Mouse (Mus musculus): Measurements from ENCODE around the gene Clec1a. TPM values are rescaled to one million over a fixed set of nuclear protein-coding genes. Genes with fewer than 3 reads are reported as not detected.
"Not testable (repeated sequence)": the region's sequence is repeated elsewhere in the genome, so short reads cannot be mapped to it uniquely, and the experiment has no call there.

The Clec1a gene
- total RNA-seq (2021): 10 to 100 TPM; 16.3 to 16.7 TPM

- peak; percentile 43 to 47 for DNase-seq
- intact Hi-C loops (cut with DNase I): no loop called here
These were observed at the start of gene Clec1a for GRCm38 (mm10) chr6:129451411-129452039. TSS of gene Clec1a (minus strand) at chr6:129452000.

DNA sequence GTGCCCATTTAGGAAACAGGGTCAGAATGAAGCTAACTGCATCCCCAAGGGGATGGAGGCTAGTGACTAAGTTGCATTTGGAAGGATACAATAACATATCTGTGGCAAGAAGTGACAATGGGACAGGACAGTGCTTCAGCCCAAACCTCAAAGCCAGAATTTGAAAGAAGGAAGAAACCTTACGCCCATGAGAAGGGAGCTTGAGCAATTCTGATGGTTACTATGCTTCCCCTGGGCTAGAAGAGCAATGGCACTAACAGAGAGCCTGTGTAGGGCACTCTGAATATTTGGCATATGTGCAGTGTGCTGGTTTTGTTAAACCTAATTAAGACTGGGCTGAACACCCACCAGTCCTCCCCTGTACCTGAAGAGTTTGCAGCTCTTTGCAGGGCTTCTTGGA lies 47.7 kb upstream of the Clec1a start:
- intact Hi-C loops (cut with DNase I); DNase-seq: not testable (repeated sequence)

DNA sequence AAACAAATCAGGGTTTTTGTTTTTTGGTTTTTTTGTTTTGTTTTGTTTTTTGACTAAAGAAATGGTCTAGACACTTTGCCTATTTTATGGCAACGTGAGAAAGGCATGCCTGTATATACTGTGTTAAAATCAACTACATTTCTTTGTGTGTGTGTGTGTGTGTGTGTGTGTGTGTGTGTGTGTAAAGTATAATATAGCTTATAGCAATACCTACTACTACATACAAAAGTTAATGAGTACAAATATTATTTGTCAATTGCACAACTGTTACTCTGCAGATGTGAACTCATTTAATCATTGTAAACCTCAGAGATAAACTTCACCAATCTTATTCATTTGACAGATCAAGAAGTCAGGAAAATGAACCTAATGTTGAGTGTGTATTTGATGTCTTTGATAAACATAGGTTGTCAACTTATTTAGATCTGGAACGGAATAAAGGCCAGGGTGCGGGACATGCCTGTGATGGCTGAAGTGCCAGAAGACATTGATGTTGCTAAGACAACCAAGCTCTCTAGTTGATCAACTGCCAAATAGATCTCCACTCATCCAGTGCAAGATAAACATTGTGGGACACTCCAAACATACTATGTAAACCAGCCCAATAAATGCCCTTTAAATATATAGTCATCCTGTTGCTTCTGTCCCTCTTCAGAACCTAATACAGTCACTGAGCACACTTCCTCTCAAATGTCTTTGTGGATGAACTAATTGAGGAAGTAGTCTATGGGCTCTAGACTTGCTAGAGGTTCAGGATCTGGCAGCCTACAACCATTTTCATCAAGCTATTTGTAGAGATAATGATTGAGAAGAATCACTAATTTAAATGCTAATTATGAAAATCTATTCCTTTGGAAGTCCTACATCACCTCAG lies 45.8 kb upstream of the Clec1a start:
- DNase-seq: no peak
- intact Hi-C loops (cut with DNase I): no loop called here

- intact Hi-C loops (cut with DNase I): no loop called here
- no peak for DNase-seq
These were observed 43.1 kb upstream of the Clec1a start for GRCm38 (mm10) chr6:129494924-129495323.

- intact Hi-C loops (cut with DNase I): no loop called here
- no peak for DNase-seq
These were observed 28.5 kb upstream of the Clec1a start for GRCm38 (mm10) chr6:129480089-129480958.

GRCm38 (mm10) chr6:129476404-129477126 lies 24.8 kb upstream of the Clec1a start:
- intact Hi-C loops (cut with DNase I): loop anchor here (1.0 to 5.0 kb wide), 2 partner anchors 41 to 83 kb away; no protein-coding TSS in a partner anchor
- DNase-seq: peak; percentile 26 to 52

- intact Hi-C loops (cut with DNase I): no loop called here
- DNase-seq: peak in 1 of 2 experiments; percentile 5
These were observed 20.8 kb upstream of the Clec1a start for GRCm38 (mm10) chr6:129472627-129473026.

DNA sequence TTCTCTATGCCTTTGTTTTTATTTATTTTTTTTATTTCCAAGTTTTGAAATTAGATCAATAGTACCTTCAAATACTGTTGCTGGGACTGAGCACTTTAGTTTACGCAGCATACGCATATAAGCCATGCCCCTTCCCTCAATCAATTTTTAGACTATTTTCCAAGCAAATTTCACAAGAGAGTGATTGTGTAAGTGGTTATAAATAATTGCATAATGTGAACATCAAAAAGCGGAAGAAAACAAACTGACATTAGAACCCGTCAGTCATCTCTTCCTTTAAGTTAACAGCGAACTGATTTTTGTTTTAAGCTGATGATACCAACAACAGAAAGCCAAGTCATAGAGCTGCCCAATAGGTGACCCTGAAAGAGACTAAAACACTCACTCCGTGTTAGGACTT lies 19.6 kb upstream of the Clec1a start:
- intact Hi-C loops (cut with DNase I): no loop called here
- DNase-seq: no peak

- intact Hi-C loops (cut with DNase I): loop anchor here (2.0 kb wide), 1 partner anchor 23 kb away; no protein-coding TSS in a partner anchor
- DNase-seq: peak in 1 of 2 experiments; percentile 25
These were observed 2.1 kb downstream of the Clec1a start for GRCm38 (mm10) chr6:129449743-129450142.

DNA sequence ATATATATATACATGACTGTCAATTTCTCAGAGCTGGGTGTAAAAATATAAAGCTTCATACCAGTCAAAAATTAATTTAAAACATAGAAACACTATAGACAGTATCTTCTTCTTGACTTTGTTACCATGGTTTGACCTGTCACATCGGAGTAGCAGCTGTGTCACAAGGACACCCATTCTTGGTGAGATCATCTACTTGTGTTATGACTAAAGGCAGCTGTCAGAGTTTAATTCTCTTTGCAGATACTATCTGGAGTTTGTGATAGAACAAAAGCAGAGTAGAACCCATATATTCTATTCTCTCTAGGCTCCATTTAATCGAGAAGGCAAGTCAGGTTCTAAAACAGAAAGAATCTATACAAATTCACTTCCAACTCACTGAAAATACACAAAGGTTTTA lies 13.8 kb downstream of the Clec1a start:
- no peak for DNase-seq
- intact Hi-C loops (cut with DNase I): no loop called here

DNA sequence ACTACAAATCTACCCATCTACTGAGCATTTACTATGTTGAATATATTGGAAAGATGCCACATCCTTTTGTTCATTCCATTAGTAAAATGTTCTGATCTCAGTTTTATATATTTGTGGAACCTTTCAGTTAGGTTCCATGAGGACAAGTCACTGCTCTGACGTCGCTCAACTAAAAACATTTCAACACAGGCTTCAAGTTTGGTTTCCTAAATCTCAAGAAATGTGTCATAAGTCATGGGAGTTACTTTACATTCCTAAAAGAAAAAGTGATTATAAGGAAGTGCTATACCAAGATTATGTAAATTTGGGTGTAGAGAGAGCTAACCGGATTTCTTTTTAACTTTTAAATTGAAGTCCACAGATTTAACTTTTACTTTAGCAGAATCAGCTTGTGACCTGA lies 15.8 kb downstream of the Clec1a start:
- no peak for DNase-seq
- intact Hi-C loops (cut with DNase I): no loop called here

GRCm38 (mm10) chr6:129434239-129434638 lies 17.6 kb downstream of the Clec1a start:
- intact Hi-C loops (cut with DNase I): no loop called here
- no peak for DNase-seq

- no peak for DNase-seq
- intact Hi-C loops (cut with DNase I): loop anchor here (2.0 kb wide), 1 partner anchor 22 kb away; no protein-coding TSS in a partner anchor
These were observed 24.5 kb downstream of the Clec1a start for GRCm38 (mm10) chr6:129427281-129427680.

DNA sequence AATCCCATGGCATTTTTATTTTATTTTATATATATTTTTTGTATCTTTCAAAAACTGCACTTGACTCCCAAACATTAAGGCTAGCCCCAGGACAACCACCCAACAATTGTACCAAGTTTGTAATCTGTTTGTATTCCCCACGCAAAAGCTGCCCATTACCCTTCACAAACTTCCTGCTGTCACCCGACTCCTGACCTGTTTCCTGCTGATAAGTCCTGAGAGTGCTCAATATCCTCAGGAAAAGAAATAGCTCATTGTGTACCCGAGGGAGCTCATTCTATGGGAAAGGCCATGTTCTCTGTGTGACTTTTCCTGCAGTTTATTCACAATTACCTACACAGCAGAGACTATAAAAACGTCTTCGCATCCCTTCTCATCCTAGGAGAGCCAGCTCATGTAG lies 26.0 kb downstream of the Clec1a start:
- DNase-seq: peak; percentile 50 to 63
- intact Hi-C loops (cut with DNase I): loop anchor here (2.0 kb wide), 1 partner anchor 23 kb away; no protein-coding TSS in a partner anchor

DNA sequence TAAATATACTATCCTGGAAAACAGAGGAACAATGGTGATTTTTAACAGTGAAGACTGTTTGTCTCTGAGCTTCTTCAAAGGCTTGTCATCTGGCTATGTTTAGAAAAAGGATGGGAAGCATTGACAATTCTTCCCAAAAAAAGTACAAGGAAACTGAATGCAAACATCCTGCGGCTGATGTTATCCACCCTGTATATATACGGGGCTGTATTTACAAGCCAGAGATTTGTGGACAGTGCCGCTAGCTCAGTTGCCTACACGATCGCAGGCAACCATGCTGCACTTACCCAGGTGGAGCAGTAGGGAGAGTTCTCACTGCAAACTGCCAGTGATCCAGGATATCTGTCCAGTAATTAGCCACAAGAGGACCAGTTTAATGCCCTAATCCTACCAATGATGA lies 26.6 kb downstream of the Clec1a start:
- intact Hi-C loops (cut with DNase I): no loop called here
- DNase-seq: no peak

- intact Hi-C loops (cut with DNase I): no loop called here
- peak; percentile 88 to 92 for DNase-seq
These were observed 28.1 kb downstream of the Clec1a start for GRCm38 (mm10) chr6:129423734-129424072.

DNA sequence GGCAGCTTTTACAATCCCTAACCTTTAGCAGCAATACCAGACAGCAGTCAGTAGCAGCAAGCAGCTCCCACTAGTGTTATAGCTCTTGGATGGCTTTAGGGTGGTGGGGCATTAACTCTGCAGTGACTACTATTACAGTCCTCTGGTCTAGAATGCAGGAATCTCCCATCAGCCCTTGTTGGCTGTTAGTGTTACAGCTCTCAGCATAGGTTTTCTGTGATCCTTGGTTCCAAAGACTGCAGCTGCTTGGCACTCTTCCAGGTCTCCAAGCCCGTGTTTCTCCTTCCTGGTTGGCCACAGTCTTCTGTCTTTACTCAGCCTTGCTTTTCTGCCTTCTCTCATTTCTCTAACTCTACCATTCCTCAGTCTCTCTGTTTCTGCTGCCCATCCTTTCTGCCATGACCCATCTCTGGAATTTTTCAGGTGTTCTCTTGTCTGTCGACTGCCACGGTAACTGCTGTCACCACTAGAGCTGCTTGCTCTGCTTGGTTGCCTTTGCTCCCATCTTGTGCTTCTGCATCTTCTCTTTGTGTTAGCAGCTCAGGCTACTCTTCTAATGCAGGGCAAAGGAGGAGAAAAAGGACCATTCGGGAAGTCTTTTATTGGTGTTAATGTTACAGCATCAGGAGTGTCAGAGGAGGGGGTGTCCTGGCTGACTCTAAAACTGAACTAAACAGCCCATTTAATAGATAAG lies 28.6 kb downstream of the Clec1a start:
- intact Hi-C loops (cut with DNase I): no loop called here

GRCm38 (mm10) chr6:129422311-129422710 lies 29.5 kb downstream of the Clec1a start:
- no peak for DNase-seq
- intact Hi-C loops (cut with DNase I): no loop called here

More for the DNA sequence above, 28.6 kb downstream of the Clec1a start:
- peak; percentile 32 to 52 for DNase-seq

- DNase-seq: no peak
- intact Hi-C loops (cut with DNase I): no loop called here
These were observed 37.6 kb downstream of the Clec1a start for GRCm38 (mm10) chr6:129414177-129414576.

DNA sequence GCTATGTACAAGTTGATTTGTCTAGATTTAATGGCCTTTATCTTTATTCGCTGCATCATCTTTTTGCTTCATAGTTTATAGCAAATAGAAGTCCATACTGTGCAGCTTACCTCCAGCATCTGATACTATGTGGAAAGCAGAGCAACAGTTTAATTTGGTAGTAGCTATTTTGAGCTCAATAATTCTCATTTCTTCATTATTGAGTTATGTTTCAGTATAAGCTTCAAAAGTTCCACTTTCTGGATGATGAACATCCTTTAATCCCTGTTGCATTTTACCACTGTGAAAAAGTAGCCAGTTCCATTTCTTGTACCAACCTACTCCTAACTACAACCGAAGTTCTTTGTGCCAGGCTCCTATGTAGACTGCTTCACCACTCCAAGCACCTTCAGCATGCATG lies 43.2 kb downstream of the Clec1a start, which contains the start of gene Clec9a:
TSS of gene Clec9a (plus strand) at position 301 of the 400 bp plus-strand sequence.
- intact Hi-C loops (cut with DNase I): no loop called here
- no peak for DNase-seq

Measured in heart, postnatal 10 days (tissue).